Mouse (Mus musculus) CD4-positive naive resting alpha-beta T cell, adult 76 days (primary cell): ENCODE data around the gene Ins2. TPM values are rescaled to one million over a fixed set of nuclear protein-coding genes. Genes with fewer than 3 reads are reported as not detected.

Source experiments
- total RNA-seq: library from RNA; stranded (reverse); gene quantifications from one replicate; pipeline ENCODE4 v1.2.4, GENCODE M21; 2023

Gene Ins2
- not detected for total RNA-seq

DNA sequence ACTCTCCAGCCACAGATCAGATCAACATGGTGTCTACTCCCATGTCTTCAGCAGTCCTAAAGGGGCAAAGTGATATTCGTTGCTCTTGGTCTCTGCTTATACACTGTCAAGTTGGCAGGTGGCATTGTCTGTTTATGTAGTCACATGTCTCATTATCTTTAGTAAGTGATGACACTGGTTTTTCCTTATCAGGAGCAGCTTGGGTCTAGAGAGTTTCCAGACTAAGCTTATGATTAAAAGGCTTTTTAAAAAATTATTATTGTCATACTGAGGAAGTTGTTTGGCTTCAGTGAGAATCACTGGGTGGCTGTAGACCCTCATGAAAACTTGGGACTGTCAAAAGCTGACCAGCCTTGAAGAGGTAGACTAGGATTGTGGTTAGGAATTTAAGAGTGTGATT lies at the start of gene Ins2:
TSS of gene Ins2 (minus strand) at position 101 of the 400 bp plus-strand sequence.

DNA sequence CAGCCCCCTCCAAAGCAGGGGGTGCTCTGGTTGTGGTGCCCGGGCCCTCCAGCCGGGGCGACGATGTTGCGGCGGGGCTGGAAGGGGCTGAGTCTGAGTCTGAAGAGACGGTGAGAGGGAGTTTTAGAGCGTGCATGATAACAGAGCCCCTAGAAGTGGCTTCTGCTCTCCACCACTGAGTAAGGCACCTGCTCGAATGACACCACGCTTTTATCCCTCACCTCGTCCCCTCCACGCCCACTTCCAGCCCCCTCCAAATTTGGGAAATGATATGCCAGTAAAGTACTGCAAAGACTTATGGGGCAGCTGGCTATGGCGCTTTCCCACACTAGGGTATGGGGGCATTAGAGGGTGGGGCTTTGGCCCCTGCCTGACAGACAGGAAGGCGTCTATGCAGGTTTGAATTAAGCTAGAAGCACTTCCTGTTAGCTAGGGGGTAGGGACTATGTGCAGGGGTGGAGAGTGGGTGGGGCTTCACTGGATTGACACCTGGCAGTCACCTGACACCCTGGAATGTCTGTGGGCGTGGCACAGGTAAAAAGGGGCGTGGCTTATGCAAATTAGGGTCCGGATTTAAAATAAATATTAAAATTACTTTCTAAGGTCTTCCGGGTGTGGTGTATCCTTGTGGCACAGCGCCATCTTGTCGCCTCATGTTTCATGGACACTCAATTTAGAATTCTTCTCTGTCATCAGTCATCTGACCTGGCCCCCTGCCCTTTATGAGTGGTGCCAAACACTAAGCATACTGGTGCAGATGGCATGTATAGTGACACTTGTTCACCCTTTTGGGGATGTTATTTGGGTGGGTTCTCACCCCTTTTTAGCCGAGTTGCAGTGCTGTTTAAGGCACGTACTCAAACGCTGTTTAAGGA lies 73.2 kb downstream of the Ins2 start, which contains the start of gene Gm49394:
TSS of gene Gm49394 (minus strand) at position 192 of the 875 bp plus-strand sequence.

DNA sequence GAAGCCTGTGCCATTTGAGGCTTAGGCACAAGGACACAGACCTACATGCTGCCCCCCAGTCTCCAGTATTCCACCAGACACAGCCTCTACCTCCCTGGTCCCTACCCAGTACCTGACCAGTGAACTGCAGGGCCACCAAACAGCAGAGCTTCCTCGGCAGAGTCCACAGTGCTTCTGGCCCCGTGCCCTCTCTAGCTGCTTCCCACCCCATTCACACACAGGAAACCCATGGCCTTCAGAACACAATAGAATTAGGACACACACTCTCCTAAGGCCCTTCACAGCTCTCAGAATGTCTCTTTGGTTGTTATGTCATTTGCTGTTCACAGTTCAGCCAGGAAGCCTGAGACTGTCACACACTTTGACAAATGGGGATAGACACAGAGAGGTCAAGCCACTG lies 76.5 kb downstream of the Ins2 start, which contains the start of gene Igf2:
TSS of gene Igf2 (minus strand) at position 158 of the 400 bp plus-strand sequence.

Other genes starting within 250 kb of the Ins2 start
- 20.3 TPM for gene Tnnt3, start 244.5 kb downstream of the Ins2 start, total RNA-seq
- 21.4 TPM for gene Mrpl23, start 210.7 kb downstream of the Ins2 start, total RNA-seq
- 0.79 TPM for gene Igf2, start 76.6 kb downstream of the Ins2 start, total RNA-seq
- gene Gm49394, start 73.4 kb downstream of the Ins2 start, total RNA-seq: not detected
- gene Th, start 187.7 kb upstream of the Ins2 start, total RNA-seq: not detected
- gene Ascl2, start 225.9 kb upstream of the Ins2 start, total RNA-seq: not detected